Mouse (Mus musculus): Measurements from ENCODE around the gene Dgkh.
A peak's percentile ranks its signal among the peaks of the same experiment; 100 is the strongest.

The Dgkh gene

GRCm38 (mm10) chr14:78538572-78539320 lies 193.8 kb downstream of the Dgkh start:
- DNase-seq (ENCODE audit: low spot score) = no peak

GRCm38 (mm10) chr14:78537551-78537950 lies 195.0 kb downstream of the Dgkh start:
- peak; percentile 38 for DNase-seq (ENCODE audit: low spot score)

- DNase-seq (ENCODE audit: low spot score) = peak; percentile 97
These were observed 196.1 kb downstream of the Dgkh start, which contains the start of gene Akap11 for GRCm38 (mm10) chr14:78536281-78537165. Gene Akap11, minus strand, starts transcription at chr14:78536808.

- DNase-seq (ENCODE audit: low spot score) = no peak
These were observed 197.2 kb downstream of the Dgkh start for GRCm38 (mm10) chr14:78535366-78535765.

- DNase-seq (ENCODE audit: low spot score) = no peak
These were observed 197.9 kb downstream of the Dgkh start for GRCm38 (mm10) chr14:78534651-78535050.

- no peak for DNase-seq (ENCODE audit: low spot score)
These were observed 198.9 kb downstream of the Dgkh start for GRCm38 (mm10) chr14:78533701-78534100.

- DNase-seq (ENCODE audit: low spot score) = no peak
These were observed 200.2 kb downstream of the Dgkh start for GRCm38 (mm10) chr14:78532345-78532744.

- no peak for DNase-seq (ENCODE audit: low spot score)
These were observed 202.3 kb downstream of the Dgkh start for GRCm38 (mm10) chr14:78530256-78530655.

- DNase-seq (ENCODE audit: low spot score) = no peak
These were observed 203.8 kb downstream of the Dgkh start for GRCm38 (mm10) chr14:78528461-78529425.

GRCm38 (mm10) chr14:78526907-78527306 lies 205.7 kb downstream of the Dgkh start:
- DNase-seq (ENCODE audit: low spot score) = no peak

- no peak for DNase-seq (ENCODE audit: low spot score)
These were observed 206.1 kb downstream of the Dgkh start for GRCm38 (mm10) chr14:78526475-78526874.

- no peak for DNase-seq (ENCODE audit: low spot score)
These were observed 206.7 kb downstream of the Dgkh start for GRCm38 (mm10) chr14:78525611-78526457.

GRCm38 (mm10) chr14:78525059-78525458 lies 207.5 kb downstream of the Dgkh start:
- DNase-seq (ENCODE audit: low spot score) = no peak

GRCm38 (mm10) chr14:78510713-78511112 lies 221.9 kb downstream of the Dgkh start:
- DNase-seq (ENCODE audit: low spot score) = no peak

GRCm38 (mm10) chr14:78509791-78510190 lies 222.8 kb downstream of the Dgkh start:
- DNase-seq (ENCODE audit: low spot score) = no peak

All from left cerebral cortex, adult 11 months (tissue).